Mouse (Mus musculus): Measurements from ENCODE around the gene H2-Aa. TPM values are rescaled to one million over a fixed set of nuclear protein-coding genes. Genes with fewer than 3 reads are reported as not detected.
A peak's percentile ranks its signal among the peaks of the same experiment; 100 is the strongest.

Gene H2-Aa
- total RNA-seq, 2 experiments from 2014 or later: 1.9 to 2.1 TPM

GRCm38 (mm10) chr17:34300691-34301566 lies 13.3 kb upstream of the H2-Aa start:
- DNase-seq (ENCODE audit: low spot score in 2 of 2): no peak
- intact Hi-C loops (cut with DNase I): no loop called here

DNA sequence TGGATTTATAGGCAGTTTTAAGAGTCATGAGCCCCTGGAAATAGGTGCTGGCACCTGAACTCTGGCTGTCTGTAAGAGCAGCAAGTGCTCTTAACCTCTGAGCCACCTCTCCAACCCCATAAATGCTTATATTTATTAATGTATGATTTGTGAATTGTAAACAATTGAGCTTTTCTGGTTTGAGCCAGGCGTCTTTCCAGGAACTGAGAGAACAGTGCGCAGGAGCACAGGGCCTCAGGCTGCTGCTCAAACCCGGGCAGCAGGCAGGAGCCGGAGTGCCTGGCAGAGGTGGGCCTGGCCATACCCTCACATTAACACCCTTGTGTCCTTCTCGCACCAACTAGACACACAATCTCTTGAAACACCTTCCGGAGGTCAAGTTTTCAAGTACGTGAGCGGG lies 12.4 kb upstream of the H2-Aa start:
- intact Hi-C loops (cut with DNase I): no loop called here
- DNase-seq (ENCODE audit: low spot score in 2 of 2): no peak

GRCm38 (mm10) chr17:34299356-34299755 lies 11.7 kb upstream of the H2-Aa start:
- intact Hi-C loops (cut with DNase I): no loop called here
- DNase-seq (ENCODE audit: low spot score in 2 of 2): no peak

- peak; percentile 66 to 84 for DNase-seq (ENCODE audit: low spot score in 2 of 2)
- intact Hi-C loops (cut with DNase I): no loop called here
These were observed 8.5 kb upstream of the H2-Aa start for GRCm38 (mm10) chr17:34295891-34296794.

- no peak for DNase-seq (ENCODE audit: low spot score in 2 of 2)
- intact Hi-C loops (cut with DNase I): no loop called here
These were observed 7.7 kb upstream of the H2-Aa start for GRCm38 (mm10) chr17:34295307-34295706.

DNA sequence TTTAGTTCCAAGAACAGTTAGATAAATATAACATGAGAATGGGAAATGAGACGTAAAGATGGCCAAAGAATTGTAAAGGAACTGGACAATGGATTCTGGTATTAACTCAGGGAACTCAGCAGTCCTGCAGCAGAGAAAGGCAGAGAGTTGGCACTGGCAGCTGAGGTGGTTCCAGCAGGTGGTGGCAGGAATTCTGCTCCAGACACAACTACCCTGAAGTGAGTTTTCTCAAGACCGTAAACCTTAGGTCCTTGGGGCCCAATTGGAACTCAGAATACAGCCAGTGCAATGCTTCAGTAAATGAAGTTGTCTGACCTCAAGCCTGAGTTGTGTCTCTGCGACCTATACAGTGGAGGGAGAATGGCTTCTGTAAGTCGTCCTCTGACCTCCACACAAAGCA lies 6.6 kb upstream of the H2-Aa start:
- intact Hi-C loops (cut with DNase I): no loop called here
- no peak for DNase-seq (ENCODE audit: low spot score in 2 of 2)

DNA sequence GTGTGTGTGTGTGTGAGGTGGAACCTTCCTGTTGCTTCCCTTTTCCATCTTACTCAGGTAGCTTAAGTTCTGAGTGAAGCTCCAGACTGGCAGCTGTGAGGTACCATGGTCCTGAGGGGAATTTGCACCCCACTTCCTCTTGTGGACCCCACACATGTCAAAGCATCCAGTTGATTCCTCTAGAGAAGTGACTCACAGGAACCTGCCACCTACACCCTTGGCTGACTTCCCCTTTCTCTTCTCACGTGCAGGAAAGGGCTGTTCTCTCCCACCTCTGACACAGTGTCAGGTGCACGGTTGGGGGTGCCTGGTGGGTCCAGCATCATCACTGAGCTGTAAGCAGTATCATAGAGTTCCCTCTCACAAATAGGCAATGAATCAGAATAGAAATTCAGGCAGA lies 5.9 kb upstream of the H2-Aa start:
- intact Hi-C loops (cut with DNase I): no loop called here
- no peak for DNase-seq (ENCODE audit: low spot score in 2 of 2)

GRCm38 (mm10) chr17:34292570-34292969 lies 4.9 kb upstream of the H2-Aa start:
- intact Hi-C loops (cut with DNase I): no loop called here
- no peak for DNase-seq (ENCODE audit: low spot score in 2 of 2)

DNA sequence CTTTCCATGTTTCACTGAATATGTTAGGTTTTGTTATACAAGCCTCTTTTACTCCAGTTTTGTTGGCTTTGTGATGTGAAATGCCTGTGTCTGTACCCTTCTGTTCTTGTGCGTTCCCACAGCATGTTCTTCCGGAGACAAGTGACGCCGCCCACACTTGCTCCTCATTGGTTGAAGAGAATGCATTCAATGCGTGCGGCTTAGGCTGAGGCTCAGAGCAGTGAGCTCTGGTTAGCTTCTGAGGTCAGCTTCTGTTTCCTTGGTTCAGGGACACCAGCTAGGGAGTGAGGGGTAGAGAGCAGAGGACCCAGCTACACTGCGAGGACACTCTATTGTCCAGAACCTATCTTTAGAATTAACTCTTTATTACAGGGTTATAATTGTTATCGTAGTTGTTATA lies 4.0 kb upstream of the H2-Aa start:
- intact Hi-C loops (cut with DNase I): no loop called here
- DNase-seq (ENCODE audit: low spot score in 2 of 2): peak; percentile 82 to 83

GRCm38 (mm10) chr17:34288131-34288530 lies 508 bp upstream of the H2-Aa start:
- intact Hi-C loops (cut with DNase I): no loop called here
- no peak for DNase-seq (ENCODE audit: low spot score in 2 of 2)

GRCm38 (mm10) chr17:34286999-34287398 lies 624 bp downstream of the H2-Aa start:
- intact Hi-C loops (cut with DNase I): no loop called here
- DNase-seq (ENCODE audit: low spot score in 2 of 2): no peak

GRCm38 (mm10) chr17:34286501-34286900 lies 1.1 kb downstream of the H2-Aa start:
- no peak for DNase-seq (ENCODE audit: low spot score in 2 of 2)
- intact Hi-C loops (cut with DNase I): no loop called here

GRCm38 (mm10) chr17:34285848-34286247 lies 1.8 kb downstream of the H2-Aa start:
- DNase-seq (ENCODE audit: low spot score in 2 of 2): no peak
- intact Hi-C loops (cut with DNase I): no loop called here

DNA sequence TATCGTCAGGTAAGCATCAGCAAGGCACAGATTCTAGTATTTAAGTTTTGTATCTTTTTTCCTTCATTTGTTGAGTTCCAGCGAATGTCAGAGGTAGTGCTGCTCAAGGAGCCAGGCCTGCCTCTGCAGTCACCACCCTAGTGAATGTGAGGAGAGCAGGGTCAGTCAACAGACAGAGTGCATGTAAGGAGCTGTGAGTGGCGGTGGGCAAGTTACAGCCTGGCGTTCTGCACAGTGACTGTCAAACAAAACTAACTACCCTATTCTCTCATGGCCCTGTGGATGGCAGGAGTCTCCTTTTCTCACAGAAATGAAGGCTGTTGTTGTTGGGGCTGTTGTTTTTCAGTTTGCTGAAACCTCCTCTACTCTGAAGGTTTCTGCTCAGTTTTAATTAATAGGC lies 2.3 kb downstream of the H2-Aa start:
- DNase-seq (ENCODE audit: low spot score in 2 of 2): no peak
- intact Hi-C loops (cut with DNase I): no loop called here

DNA sequence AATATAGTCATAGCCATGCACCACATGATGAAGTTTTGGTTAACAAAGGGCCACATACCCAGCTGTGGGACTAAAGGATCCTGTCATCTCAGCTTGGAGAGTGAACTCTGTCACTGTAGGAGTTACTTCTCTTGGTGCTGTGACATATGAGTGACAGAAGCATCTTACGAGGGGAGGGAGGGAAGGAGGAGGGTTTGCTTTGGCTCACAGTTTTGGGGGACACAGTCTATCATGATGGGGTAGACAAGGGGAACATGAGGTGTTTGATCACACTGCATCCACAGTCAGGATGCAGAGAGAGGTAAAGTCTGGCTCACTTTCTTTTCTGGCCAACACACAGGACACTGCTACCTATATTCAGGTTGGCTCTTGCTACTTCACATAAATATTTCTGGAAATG lies 5.8 kb downstream of the H2-Aa start:
- DNase-seq (ENCODE audit: low spot score in 2 of 2): no peak
- intact Hi-C loops (cut with DNase I): no loop called here

DNA sequence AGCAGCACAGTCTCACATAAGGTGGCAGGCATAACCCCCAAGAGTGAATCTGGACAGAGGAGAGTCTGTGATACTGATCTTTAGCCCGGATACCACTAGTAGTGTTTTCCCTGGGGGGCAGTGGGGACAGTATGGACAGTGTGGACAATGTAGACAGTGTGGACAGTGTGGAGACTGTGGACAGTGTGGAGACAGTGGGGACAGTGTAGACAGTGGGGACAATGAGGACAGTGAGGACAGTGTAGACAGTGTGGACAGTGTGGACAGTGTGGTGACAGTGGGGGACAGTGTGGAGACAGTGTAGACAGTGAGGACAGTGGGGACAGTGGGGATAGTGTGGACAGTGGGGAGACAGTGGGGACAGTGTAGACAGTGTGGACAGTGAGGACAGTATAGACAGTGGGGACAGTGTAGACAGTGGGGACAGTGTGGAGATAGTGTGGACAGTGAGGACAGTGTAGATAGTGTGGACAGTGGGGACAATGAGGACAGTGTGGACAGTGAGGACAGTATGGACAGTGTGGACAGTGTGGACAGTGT lies 7.1 kb downstream of the H2-Aa start:
- intact Hi-C loops (cut with DNase I): no loop called here
- DNase-seq (ENCODE audit: low spot score in 2 of 2): no peak

GRCm38 (mm10) chr17:34272102-34272501 lies 15.5 kb downstream of the H2-Aa start:
- DNase-seq (ENCODE audit: low spot score in 2 of 2): no peak
- intact Hi-C loops (cut with DNase I): no loop called here

DNA sequence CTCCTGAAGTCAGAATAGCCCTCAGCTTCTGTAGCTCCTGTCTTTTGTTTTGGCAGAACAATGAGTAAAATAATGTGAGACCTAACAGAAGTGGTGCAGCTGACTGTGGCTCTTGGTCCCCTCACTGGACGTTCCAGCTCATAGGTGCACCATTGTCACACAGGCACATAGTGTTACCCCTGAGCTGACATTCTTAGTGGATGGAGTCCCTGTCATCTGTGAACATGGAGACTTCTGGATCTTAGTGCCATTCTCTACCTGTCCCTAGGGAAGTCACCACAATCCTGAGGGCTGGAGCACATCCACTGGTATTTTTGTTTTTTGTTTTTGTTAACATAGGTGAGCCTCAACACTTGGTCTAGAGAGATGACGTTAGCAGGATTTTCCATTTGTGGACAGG lies 16.7 kb downstream of the H2-Aa start:
- DNase-seq (ENCODE audit: low spot score in 2 of 2): no peak

DNA sequence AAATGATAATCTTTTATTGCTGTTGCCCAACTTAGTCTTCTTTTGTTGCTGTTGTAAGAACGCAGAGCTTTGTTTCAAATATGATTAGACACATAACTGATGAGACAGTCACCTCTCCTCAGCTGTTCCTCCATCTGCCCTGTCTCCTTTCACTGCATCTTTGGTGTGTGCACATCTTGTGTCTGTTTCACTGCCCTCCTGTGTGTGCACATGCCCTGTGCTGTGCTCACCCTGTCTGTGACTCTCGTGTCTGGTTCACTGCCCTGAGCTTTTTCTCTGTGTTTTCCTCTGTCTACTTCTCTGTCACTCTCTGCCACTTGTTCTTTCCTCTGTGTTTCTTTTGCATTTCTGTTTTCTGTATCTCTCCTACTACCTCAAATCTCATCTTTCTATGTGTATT lies 17.4 kb downstream of the H2-Aa start:
- intact Hi-C loops (cut with DNase I): no loop called here
- no peak for DNase-seq (ENCODE audit: low spot score in 2 of 2)

More for the DNA sequence above, 16.7 kb downstream of the H2-Aa start:
- intact Hi-C loops (cut with DNase I): no loop called here

DNA sequence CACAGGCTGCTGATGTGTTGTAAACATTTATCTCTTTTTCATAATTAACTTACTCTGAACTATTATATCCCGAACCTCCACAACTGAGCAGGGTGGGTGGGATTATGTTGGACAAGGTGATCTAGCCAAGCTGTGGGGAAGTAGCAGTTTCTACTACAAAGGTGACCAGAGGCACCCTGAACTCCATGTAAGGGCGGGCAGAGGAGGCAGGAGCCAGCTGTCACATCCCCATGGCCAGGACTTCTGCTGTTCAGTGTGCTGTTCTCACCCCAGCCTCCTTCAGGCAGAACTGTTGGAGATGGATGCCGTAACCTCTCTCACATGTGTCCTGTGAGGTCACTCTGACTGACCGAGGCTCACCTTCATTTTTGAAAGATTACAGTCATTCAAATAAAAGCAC lies 17.8 kb downstream of the H2-Aa start:
- no peak for DNase-seq (ENCODE audit: low spot score in 2 of 2)
- intact Hi-C loops (cut with DNase I): no loop called here

Measured in left cerebral cortex, postnatal 25 days (tissue).